Mouse (Mus musculus) myocyte (in vitro differentiated cells): ENCODE data around the gene Lcat.

Experiments used
- E2F4 ChIP-seq: IDR thresholded peaks from one replicate; pipeline ENCODE4 v1.6.1; 2011; ENCODE audit warnings: mild to moderate bottlenecking, control low read depth, moderate library complexity; ENCODE audit not compliant: insufficient read depth
- MAX ChIP-seq: IDR thresholded peaks from one replicate; pipeline ENCODE4 v1.6.1; 2011; ENCODE audit warnings: low read depth, mild to moderate bottlenecking, control low read depth
- POLR2A ChIP-seq: IDR thresholded peaks from one replicate; pipeline ENCODE4 v1.6.1; 2011; ENCODE audit warnings: low read depth, mild to moderate bottlenecking, control low read depth, moderate library complexity; ENCODE audit not compliant: insufficient read length
- POLR2AphosphoS2 ChIP-seq: IDR thresholded peaks from one replicate; pipeline ENCODE4 v1.6.1; 2011; ENCODE audit warnings: low read depth, control low read depth; ENCODE audit not compliant: insufficient read length
- REST ChIP-seq: IDR thresholded peaks from one replicate; pipeline ENCODE4 v1.6.1; 2011; ENCODE audit warnings: mild to moderate bottlenecking, control low read depth, moderate library complexity; ENCODE audit not compliant: insufficient read depth, insufficient read length
- TCF3 ChIP-seq: IDR thresholded peaks from one replicate; pipeline ENCODE4 v1.6.1; 2011; ENCODE audit warnings: low read depth, control low read depth; ENCODE audit not compliant: insufficient read length
- USF1 ChIP-seq: IDR thresholded peaks from one replicate; pipeline ENCODE4 v1.6.1; 2011; ENCODE audit warnings: low read depth, mild to moderate bottlenecking, control low read depth, moderate library complexity

DNA sequence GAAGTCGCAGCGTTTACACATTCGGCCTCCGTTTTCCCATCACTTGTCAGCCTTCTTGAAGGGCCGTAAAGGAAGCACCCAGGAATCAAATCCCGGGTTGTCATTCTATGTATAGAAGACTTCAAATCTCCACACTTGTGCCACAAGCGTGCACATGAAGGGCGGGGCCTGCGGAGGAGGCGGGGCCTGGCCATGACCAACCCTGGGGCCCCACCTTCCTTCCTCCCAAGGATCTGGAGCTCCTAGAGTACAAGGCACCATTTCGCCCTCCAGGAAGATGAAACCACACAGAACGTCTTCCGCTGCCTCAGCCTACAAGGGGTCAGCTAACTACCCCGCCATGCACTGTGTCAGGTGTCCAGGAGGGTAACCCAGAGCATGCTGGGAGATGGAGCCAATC is 17.9 kb upstream of the Lcat start:
- TF ChIP-seq USF1 (no peak), POLR2A (no peak), MAX (no peak), POLR2AphosphoS2 (no peak), TCF3 (no peak), E2F4 (no peak), REST (no peak)
